Mouse (Mus musculus): ENCODE measurements around the gene Eipr1. TPM values are rescaled to one million over a fixed set of nuclear protein-coding genes. Genes with fewer than 3 reads are reported as not detected.
"Not testable (repeated sequence)": the region's sequence is repeated elsewhere in the genome, so short reads cannot be mapped to it uniquely, and the experiment has no call there.

Eipr1 gene
- polyA plus RNA-seq, 1 experiment from 2014 or later = 70.9 TPM

- not testable (repeated sequence) for H3K27ac ChIP-seq (replicated peaks); H3K9ac ChIP-seq; H3K4me1 ChIP-seq (replicated peaks); H3K4me3 ChIP-seq; H3K4me2 ChIP-seq; H3K27me3 ChIP-seq; H3K9me3 ChIP-seq; ATAC-seq (ENCODE audit: low FRiP score, low read depth)
- 98% methylated on average over 6 of the region's 6 CpGs for WGBS
- peaks cover 39% of the 10 kb centered on the region for H3K36me3 ChIP-seq
Observed at GRCm38 (mm10) chr12:28733520-28734245, 17.9 kb upstream of the Eipr1 start.

DNA sequence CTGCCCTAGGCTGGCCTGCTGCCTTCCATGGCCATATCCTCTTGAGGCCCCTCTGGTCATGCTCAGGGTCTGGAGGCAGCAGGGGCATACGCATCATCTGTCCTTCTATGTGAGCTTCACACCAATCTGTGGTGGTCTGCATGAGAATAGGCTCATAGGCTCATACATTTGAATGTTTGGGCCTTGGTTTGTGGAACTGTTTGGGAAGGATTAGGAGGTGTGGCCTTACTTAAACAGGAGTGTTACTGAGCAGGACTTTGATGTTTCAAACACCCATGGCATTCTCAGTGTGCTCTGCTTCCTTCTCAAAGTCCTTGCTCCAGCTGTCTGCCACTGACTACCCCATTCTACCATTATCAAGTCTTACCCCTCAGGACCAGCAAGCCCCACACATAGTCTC is 17.3 kb upstream of the Eipr1 start:
- no peak overlapping the region for H3K27ac ChIP-seq (replicated peaks)
- H3K4me1 ChIP-seq (replicated peaks) = no peaks in the 10 kb centered on the region
- H3K4me3 ChIP-seq = no peak overlapping the region
- H3K27me3 ChIP-seq = no peaks in the 10 kb centered on the region
- no peaks in the 10 kb centered on the region for H3K9me3 ChIP-seq
- ATAC-seq (ENCODE audit: low FRiP score, low read depth) = no peak
- H3K9ac ChIP-seq = no peak overlapping the region
- H3K4me2 ChIP-seq = no peak overlapping the region
- H3K36me3 ChIP-seq = peaks cover 39% of the 10 kb centered on the region
- WGBS = 94% methylated on average over 1 of the region's 1 CpGs

DNA sequence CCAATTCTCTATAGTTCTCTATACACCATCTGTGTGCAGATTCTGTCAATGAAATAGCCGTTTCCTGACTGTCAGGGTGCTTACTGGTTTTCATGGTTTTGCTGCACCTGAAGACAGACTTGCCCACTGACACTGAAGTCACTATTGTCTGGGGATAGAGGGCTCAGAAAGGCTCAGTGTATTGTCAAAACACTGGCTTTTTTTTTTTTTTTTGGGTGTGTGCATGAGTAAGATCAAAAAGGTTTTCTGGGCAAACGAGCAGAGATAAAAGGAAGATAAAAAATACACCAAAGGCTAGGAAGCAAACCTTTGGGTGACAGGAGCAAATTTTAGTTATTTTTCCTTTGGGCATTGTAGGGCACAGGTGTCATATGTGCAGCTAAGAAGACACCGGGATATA is 16.3 kb upstream of the Eipr1 start:
- H3K27ac ChIP-seq (replicated peaks) = no peak overlapping the region
- no peak overlapping the region for H3K9ac ChIP-seq
- no peak overlapping the region for H3K4me3 ChIP-seq
- H3K9me3 ChIP-seq = no peaks in the 10 kb centered on the region
- no peaks in the 10 kb centered on the region for H3K27me3 ChIP-seq
- no peaks in the 10 kb centered on the region for H3K4me1 ChIP-seq (replicated peaks)
- ATAC-seq (ENCODE audit: low FRiP score, low read depth) = no peak
- no peak overlapping the region for H3K4me2 ChIP-seq
- 87% methylated on average over 3 of the region's 3 CpGs for WGBS
- H3K36me3 ChIP-seq = peaks cover 34% of the 10 kb centered on the region

DNA sequence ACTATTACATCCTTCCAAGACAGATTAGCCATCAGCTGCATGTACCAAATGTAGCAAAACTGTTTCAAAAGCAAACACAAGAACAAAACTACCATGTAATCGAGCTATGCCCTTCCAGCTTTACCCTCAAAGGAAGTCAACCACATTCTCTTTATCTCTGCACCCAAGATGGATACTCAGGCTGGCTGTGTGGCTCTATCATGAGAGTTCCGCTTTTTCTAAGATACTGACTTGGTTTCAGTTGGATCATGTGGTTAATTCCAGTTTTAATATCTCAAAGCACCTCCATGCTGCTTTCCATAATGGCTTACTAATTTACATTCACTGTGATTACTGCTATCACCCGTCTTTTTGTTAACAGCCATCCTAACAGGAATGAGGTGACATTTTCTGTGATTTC is 8.3 kb upstream of the Eipr1 start:
- Histone ChIP-seq H3K36me3 (peaks cover 34% of the 10 kb centered on the region), H3K27ac (replicated peaks) (no peak overlapping the region), H3K4me2 (no peak overlapping the region), H3K4me3 (no peak overlapping the region), H3K4me1 (replicated peaks) (peaks cover 15% of the 10 kb centered on the region; the same call in 1 of the 2 replicates), H3K9ac (no peak overlapping the region), H3K27me3 (no peaks in the 10 kb centered on the region), H3K9me3 (no peaks in the 10 kb centered on the region)
- WGBS = 81% methylated on average over 3 of the region's 3 CpGs
- no peak for ATAC-seq (ENCODE audit: low FRiP score, low read depth)

DNA sequence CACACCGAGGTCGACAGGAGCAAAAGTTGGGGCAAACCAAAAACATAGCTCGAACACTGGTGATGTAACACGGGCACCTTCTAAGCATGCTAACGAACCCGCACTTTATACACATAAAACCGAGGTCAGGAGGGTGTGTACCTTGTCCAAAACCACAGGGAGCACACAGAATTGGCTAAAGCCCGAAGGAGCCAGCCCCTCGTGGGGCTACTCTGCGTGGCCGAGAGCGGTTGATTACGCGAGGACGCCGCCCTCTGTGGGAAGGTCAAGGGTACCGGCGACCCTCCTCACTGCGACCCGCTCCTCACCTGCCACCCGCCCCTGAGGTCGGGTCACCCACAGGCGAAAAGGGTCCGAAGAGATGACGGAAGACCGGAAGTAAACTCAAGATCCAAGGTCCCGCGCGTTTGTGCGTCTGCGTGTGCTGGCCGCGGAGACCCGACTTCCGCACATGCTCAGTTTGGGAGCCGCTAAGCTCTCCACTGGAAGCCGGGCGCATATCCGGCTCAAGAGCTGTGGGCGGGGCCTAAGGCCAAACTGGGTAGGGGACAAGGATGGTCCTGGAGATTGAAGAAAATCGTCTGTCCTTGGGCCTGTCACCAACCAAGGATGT is 1.5 kb upstream of the Eipr1 start, which contains the start of gene Trappc12:
Gene Trappc12, minus strand, starts transcription at position 452 of the 613 bp plus-strand sequence.
- ATAC-seq (ENCODE audit: low FRiP score, low read depth) = peak; percentile 91

GRCm38 (mm10) chr12:28750876-28751275 is 727 bp upstream of the Eipr1 start:
- Histone ChIP-seq H3K27ac (replicated peaks) (no peak overlapping the region; the same call in 1 of the 2 replicates), H3K4me2 (peak overlapping the region; percentile 80), H3K27me3 (no peaks in the 10 kb centered on the region), H3K36me3 (peaks cover 11% of the 10 kb centered on the region; the same call in 1 of the 2 replicates), H3K9ac (no peak overlapping the region), H3K4me3 (no peak overlapping the region; the same call in 1 of the 2 replicates), H3K4me1 (replicated peaks) (peaks cover 48% of the 10 kb centered on the region), H3K9me3 (no peaks in the 10 kb centered on the region)
- WGBS = 95% methylated on average over 5 of the region's 5 CpGs
- ATAC-seq (ENCODE audit: low FRiP score, low read depth) = no peak

More for the DNA sequence above, 1.5 kb upstream of the Eipr1 start, which contains the start of gene Trappc12:
- no peaks in the 10 kb centered on the region for H3K27me3 ChIP-seq
- H3K4me1 ChIP-seq (replicated peaks) = peaks cover 55% of the 10 kb centered on the region
- no peaks in the 10 kb centered on the region for H3K9me3 ChIP-seq
- H3K27ac ChIP-seq (replicated peaks) = peak within 1 kb of the TSS; percentile 77
- peak within 1 kb of the TSS; percentile 90 for H3K9ac ChIP-seq
- H3K4me2 ChIP-seq = peak within 1 kb of the TSS; percentile 80
- peak within 1 kb of the TSS; percentile 97 for H3K4me3 ChIP-seq
- 1% methylated on average over 41 of the region's 41 CpGs for WGBS
- H3K36me3 ChIP-seq = peaks cover 19% of the 10 kb centered on the region; the same call in 1 of the 2 replicates

DNA sequence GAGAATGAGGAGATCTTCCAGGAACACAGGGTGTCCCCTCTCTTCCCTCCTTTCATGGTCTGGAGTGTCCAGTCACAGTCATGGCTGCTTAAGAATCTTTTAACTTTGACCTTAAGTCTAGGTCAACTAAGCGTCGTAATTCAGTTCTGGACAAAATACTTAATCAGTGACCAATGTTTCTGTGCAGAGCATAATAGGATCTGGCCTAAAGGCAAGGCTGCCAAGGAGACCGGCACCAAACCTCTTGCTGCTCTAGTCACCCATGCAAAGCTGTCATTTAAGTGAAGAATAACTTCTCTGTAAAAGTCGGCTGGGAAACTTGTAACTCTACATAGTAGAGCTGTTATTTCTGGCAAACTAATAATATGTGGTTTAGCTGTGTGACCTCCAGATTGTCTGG is 4.4 kb downstream of the Eipr1 start:
- no peak overlapping the region for H3K9ac ChIP-seq
- peaks cover 25% of the 10 kb centered on the region for H3K4me1 ChIP-seq (replicated peaks)
- H3K9me3 ChIP-seq = no peaks in the 10 kb centered on the region
- peaks cover 4% of the 10 kb centered on the region; the same call in 1 of the 2 replicates for H3K36me3 ChIP-seq
- no peaks in the 10 kb centered on the region for H3K27me3 ChIP-seq
- no peak overlapping the region for H3K4me3 ChIP-seq
- H3K27ac ChIP-seq (replicated peaks) = no peak overlapping the region
- WGBS = 81% methylated on average over 4 of the region's 4 CpGs
- H3K4me2 ChIP-seq = no peak overlapping the region
- ATAC-seq (ENCODE audit: low FRiP score, low read depth) = no peak

GRCm38 (mm10) chr12:28769953-28770352 is 18.4 kb downstream of the Eipr1 start:
- ATAC-seq (ENCODE audit: low FRiP score, low read depth) = no peak
- H3K4me2 ChIP-seq = no peak overlapping the region
- no peak overlapping the region for H3K9ac ChIP-seq
- no peaks in the 10 kb centered on the region for H3K9me3 ChIP-seq
- H3K4me3 ChIP-seq = no peak overlapping the region
- peaks cover 6% of the 10 kb centered on the region; the same call in 1 of the 2 replicates for H3K36me3 ChIP-seq
- peaks cover 7% of the 10 kb centered on the region; the same call in 1 of the 2 replicates for H3K4me1 ChIP-seq (replicated peaks)
- WGBS = 91% methylated on average over 7 of the region's 7 CpGs
- no peak overlapping the region for H3K27ac ChIP-seq (replicated peaks)
- H3K27me3 ChIP-seq = no peaks in the 10 kb centered on the region

DNA sequence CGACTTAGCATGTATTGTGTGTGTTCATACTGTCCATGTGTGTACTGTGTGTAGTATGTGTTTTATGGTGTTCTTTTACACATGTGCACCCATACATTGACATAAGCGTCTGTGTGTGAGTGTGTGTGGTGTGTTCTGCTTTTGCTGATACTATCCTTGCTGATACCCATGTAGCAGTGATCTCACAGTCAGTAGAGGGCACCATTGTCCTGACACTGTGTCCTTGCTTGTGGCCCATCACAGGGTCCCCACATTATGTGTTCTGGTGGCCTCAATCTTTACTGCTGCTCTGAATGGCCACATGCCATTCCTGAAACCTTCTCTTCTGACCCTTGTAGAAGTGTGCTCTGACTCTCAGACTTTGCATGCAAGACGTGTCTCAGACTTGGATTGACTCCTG is 22.2 kb downstream of the Eipr1 start:
- Histone ChIP-seq H3K27me3 (no peaks in the 10 kb centered on the region), H3K9ac (no peak overlapping the region), H3K4me1 (replicated peaks) (peaks cover 15% of the 10 kb centered on the region), H3K4me2 (no peak overlapping the region), H3K36me3 (0 out of 2 replicates have a peak, but pooled peaks cover 3% of the 10 kb centered on the region), H3K27ac (replicated peaks) (no peak overlapping the region), H3K4me3 (no peak overlapping the region), H3K9me3 (no peaks in the 10 kb centered on the region)
- WGBS = 76% methylated on average over 3 of the region's 3 CpGs
- no peak; the same call in 1 of the 2 replicates for ATAC-seq (ENCODE audit: low FRiP score, low read depth)

DNA sequence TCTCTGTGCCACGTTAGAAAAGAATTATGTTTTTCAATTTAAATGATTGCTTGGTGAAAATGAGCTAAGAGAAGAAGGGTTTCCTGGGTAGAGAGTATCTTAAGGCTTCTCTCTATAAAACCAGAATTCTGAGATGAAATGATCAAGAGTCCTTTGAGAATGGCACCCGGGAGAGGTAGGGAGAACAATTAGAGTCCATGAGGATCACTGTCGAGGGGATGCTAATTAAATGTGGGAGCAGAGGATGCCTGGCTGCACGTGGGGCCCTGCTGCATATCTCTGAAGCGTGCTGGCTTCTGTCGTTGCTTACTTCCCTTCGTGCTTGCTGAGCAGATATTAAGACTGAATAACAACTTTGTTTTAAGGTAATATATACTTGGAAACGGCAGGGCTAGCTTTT is 23.5 kb downstream of the Eipr1 start:
- 25% methylated on average over 8 of the region's 8 CpGs for WGBS
- Histone ChIP-seq H3K4me1 (replicated peaks) (peaks cover 19% of the 10 kb centered on the region), H3K27ac (replicated peaks) (0 out of 2 replicates have a peak overlapping the region, but pooled peaks have one; percentile 12), H3K27me3 (no peaks in the 10 kb centered on the region), H3K4me2 (no peak overlapping the region), H3K9ac (no peak overlapping the region), H3K9me3 (no peaks in the 10 kb centered on the region), H3K36me3 (0 out of 2 replicates have a peak, but pooled peaks cover 3% of the 10 kb centered on the region), H3K4me3 (no peak overlapping the region)
- no peak for ATAC-seq (ENCODE audit: low FRiP score, low read depth)

DNA sequence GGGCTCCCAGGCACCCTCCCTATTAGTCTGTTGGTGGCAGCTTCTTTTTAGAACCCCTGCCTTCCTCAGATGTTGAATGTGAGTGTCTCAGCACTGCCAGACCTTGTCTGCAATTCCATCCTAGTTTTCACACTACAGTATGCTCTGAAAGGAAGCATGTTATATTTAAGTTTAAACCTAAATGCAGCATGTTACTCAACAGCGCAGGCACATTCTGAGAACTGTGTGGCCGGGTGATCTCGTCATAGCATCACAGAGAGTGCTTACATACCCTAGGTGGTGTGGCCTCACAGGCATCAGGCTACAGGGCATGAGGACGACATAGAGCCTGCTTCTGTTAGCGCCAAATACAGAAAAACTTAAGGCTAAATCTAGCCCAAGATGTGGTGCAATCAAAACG is 24.0 kb downstream of the Eipr1 start:
- no peak for ATAC-seq (ENCODE audit: low FRiP score, low read depth)
- H3K27ac ChIP-seq (replicated peaks) = 0 out of 2 replicates have a peak overlapping the region, but pooled peaks have one; percentile 12

GRCm38 (mm10) chr12:28780180-28780579 is 28.6 kb downstream of the Eipr1 start:
- H3K27me3 ChIP-seq = no peaks in the 10 kb centered on the region
- no peak overlapping the region for H3K9ac ChIP-seq
- peaks cover 36% of the 10 kb centered on the region for H3K4me1 ChIP-seq (replicated peaks)
- ATAC-seq (ENCODE audit: low FRiP score, low read depth) = no peak
- no peaks in the 10 kb centered on the region for H3K9me3 ChIP-seq
- H3K4me3 ChIP-seq = no peak overlapping the region
- 0 out of 2 replicates have a peak overlapping the region, but pooled peaks have one; percentile 34 for H3K27ac ChIP-seq (replicated peaks)
- H3K36me3 ChIP-seq = no peaks in the 10 kb centered on the region
- WGBS = 49% methylated on average over 7 of the region's 7 CpGs
- no peak overlapping the region for H3K4me2 ChIP-seq

More for the DNA sequence above, 24.0 kb downstream of the Eipr1 start:
- H3K36me3 ChIP-seq = 0 out of 2 replicates have a peak, but pooled peaks cover 3% of the 10 kb centered on the region
- WGBS = 86% methylated on average over 6 of the region's 6 CpGs
- no peak overlapping the region for H3K4me3 ChIP-seq
- H3K4me1 ChIP-seq (replicated peaks) = peaks cover 24% of the 10 kb centered on the region
- no peak overlapping the region for H3K4me2 ChIP-seq
- H3K9me3 ChIP-seq = no peaks in the 10 kb centered on the region
- no peak overlapping the region for H3K9ac ChIP-seq
- no peaks in the 10 kb centered on the region for H3K27me3 ChIP-seq
